Mouse (Mus musculus) gastrocnemius, adult 8-10 months (tissue): ENCODE data around the gene Slit1. TPM values are rescaled to one million over a fixed set of nuclear protein-coding genes. Genes with fewer than 3 reads are reported as not detected.

Experiments used
- DNase-seq, 2 experiments: peaks; one replicate each; pipeline ENCODE4 v3.0.0; 2022; ENCODE audit warnings: low spot score in 2 of 2
- total RNA-seq, 4 experiments: library from RNA; stranded (reverse); gene quantifications; 2 replicates each; pipeline ENCODE4 v1.2.4; 2022

Gene Slit1
- total RNA-seq, 4 experiments from 2014 or later = 0.21 to 1.7 (median 0.76) TPM

DNA sequence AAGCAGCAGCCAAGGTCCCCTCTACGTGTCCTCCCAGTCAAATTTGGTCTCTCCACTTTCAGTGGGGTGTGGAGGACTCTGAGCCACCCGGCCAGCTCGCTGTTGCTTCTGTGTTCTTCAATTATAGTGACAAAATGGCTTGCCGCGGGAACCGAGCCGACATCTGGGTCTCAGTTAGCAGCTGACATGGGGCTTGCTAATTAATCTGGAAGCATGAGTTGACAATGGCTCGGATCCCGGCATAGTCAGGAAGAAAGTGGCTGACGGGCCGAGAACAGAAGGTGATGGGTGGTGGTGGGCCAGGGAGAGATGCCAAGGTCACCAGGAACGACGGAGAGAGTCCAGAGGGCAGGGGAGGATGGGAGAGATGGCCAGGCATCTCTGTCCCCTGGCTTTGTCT is 55.2 kb downstream of the Slit1 start:
- no peak for DNase-seq

DNA sequence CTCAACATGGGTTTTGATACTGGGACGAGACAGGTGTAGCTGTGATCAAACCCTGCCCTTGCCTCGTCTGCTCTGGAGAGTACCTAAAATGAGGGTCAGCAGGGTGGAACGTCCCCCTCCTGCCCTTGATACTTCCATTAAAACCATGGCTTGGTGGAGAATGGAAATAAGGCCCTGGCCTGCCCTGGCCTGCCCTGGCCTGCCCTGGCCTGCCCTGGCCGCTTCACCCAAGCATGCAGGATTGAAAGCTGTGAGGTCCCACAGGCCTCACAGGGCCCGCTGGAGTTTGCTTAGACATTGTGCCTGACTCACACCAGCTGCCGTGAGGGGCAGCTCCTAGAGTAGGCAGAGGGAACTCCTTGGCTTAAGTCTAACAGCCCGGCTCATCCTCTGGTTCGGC is 55.6 kb downstream of the Slit1 start:
- no peak for DNase-seq

DNA sequence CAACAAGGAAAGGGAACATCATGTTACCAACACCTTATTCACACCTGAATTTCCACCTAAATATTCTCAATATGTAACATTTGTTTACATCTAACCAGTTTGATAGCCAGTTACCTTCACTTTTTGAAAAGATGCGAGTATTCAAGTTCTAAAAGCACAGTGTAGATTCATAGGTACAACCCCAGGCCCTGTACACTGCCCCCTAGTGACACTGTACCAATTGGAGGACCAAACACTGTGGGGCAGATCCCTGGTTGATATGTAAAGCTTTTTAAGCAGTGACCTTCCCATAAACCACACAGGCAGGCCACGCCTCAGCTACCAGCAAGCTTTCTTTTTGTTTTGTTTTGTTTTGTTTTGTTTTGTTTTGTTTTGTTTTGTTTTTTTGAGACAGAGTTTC is 57.3 kb downstream of the Slit1 start:
- no peak for DNase-seq

- no peak for DNase-seq
These were observed 57.9 kb downstream of the Slit1 start for GRCm38 (mm10) chr19:41685453-41686086.

- DNase-seq = no peak
These were observed 58.6 kb downstream of the Slit1 start for GRCm38 (mm10) chr19:41684874-41685273.

- no peak for DNase-seq
These were observed 59.5 kb downstream of the Slit1 start for GRCm38 (mm10) chr19:41683951-41684350.

DNA sequence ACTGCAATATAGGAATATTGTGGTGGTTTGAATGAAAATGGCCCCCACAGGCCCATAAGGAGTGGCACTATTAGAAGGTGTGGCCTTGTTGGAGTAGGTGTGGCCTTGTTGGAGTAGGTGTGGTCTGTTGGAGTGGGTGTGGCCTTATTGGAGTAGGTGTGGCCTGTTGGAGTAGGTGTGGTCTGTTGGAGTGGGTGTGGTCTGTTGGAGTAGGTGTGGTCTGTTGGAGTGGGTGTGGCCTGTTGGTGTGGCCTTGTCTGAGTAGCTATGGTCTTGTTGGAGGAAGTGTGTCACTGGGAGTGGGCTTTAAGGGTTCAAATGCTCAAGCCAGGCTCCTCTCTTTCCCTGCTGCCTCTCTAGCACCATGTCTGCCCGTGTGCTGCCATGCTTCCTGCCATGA is 63.2 kb downstream of the Slit1 start:
- DNase-seq = no peak

GRCm38 (mm10) chr19:41679028-41679427 is 64.4 kb downstream of the Slit1 start:
- no peak for DNase-seq

- DNase-seq = no peak
These were observed 65.9 kb downstream of the Slit1 start for GRCm38 (mm10) chr19:41677575-41677974.

GRCm38 (mm10) chr19:41675583-41675982 is 67.9 kb downstream of the Slit1 start:
- DNase-seq = no peak

GRCm38 (mm10) chr19:41674366-41674765 is 69.1 kb downstream of the Slit1 start:
- DNase-seq = no peak

DNA sequence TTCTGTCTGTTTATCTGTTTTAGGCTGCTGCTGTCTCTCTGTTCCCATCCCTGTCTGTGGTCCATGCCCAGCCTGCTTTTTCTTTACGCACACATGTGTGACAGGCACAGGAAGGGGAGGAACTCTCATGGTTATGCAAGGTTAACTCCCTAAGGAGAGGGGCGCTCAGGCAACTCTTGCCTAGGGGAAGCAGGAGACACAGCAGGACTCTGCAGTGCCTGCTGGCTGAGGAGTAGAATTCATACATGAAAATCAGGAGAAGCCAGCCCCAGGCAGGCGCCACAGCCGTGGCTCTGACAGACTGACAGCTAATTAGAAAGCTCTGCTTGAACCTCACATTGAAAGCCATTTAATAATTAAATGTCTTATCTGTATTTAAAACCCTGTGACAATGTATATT is 70.6 kb downstream of the Slit1 start:
- no peak for DNase-seq

- no peak for DNase-seq
These were observed 72.5 kb downstream of the Slit1 start for GRCm38 (mm10) chr19:41670931-41671330.

GRCm38 (mm10) chr19:41670473-41670872 is 73.0 kb downstream of the Slit1 start:
- no peak for DNase-seq

DNA sequence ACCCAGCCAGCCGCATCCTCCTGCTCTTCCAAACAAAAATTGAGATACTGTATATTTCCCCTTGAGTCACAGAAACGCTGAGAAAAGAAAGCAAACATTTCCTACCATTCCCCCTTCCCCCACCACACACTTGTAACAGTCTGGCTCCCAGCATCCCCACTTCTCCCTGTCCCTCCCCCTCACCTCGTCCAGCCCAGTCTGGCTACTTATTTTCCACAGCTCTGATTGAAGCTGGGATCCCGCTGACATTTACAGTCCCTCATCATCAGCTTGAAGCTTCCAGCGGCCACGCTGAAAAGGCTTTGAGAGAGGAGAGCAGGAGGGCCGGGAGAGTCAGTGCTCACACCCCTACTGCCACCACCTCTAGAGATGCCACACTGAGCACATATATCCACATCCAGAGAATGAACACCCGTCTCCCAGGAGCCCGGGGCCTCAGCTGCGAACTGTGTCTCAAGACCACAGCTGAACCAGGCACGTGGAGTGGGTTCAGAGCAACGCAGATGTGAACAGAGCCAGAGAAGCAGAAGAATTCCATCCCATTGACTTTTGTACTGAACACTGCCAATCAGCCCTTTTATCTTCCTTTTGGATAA is 73.6 kb downstream of the Slit1 start:
- DNase-seq = no peak

DNA sequence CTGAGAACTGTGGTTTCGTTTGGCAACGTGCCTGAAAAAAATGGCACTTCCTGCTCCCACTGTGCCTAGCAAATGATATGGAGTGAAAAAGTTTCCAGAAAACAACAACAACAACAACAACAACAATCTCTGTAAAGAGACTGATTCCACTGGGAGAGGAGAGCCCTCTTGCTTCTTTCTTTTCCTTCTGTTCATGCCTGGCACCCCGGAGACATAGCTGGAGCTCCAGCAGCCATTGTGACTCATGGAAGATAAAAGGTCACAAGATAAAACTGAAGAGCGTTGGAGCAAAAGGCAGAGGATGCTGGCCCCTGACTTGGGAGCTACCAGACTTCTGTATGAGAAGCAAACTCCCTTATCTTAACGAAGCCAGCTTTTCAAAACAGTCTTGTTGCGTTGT is 75.9 kb downstream of the Slit1 start:
- no peak for DNase-seq

- DNase-seq = no peak
These were observed 77.5 kb downstream of the Slit1 start for GRCm38 (mm10) chr19:41665941-41666340.

- DNase-seq = no peak
These were observed 79.8 kb downstream of the Slit1 start for GRCm38 (mm10) chr19:41663506-41664242.

DNA sequence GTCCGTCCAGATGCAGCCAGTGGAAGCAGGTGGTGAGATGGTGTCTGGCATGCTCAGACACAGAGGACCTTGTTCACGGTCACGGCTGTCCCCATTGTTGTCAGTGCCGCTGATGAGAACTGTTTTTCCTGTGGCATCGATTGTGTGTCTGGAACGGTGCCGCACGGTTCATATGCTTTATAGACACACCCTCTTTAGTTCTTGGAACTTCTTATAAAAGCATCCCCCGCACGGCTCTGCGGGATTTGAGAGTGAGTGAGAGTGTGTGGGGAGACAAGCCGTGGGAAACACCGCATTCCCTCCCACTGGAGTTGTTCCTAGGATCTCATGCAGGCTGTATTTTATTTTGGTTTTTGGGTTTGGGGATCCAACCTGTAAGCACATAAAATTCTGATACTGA is 82.0 kb downstream of the Slit1 start:
- DNase-seq = no peak

GRCm38 (mm10) chr19:41660999-41661374 is 82.5 kb downstream of the Slit1 start:
- no peak for DNase-seq

DNA sequence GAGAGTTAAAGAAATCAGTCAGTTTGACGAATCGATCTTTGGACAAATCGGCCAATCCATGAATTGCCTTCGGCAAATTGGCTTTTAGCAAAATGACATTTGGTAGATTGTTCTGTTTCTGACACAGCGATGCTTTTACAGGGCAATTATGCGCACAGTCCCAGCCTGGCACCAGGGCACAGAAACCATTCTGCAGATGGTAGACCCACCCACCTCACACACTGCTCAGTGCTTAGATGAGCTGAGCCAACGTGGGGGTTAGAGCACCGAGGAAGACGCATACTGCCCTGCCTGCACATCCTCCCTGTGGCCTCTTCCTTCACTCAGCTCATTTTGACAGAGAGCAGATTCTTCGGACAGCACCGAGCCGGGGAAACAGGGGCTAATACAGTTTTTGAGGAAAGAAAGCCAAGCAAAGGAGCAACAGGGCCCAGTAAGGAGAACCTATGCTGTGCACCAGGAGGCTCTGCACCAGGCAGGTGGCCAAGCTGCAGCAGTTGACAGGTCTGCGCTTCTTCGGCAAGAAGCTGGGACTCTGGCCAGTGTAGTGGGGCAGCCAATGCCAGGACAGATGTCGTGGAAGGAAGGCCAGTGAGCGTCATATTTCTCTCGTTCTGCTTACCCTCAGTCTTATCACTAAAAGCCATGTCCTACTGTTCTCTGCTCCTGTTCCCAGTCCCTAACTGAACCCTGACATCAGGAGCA is 83.0 kb downstream of the Slit1 start:
- no peak for DNase-seq

GRCm38 (mm10) chr19:41657446-41657845 is 86.0 kb downstream of the Slit1 start:
- DNase-seq = no peak
